Mouse (Mus musculus) midbrain, embryonic 14.5 days (tissue): ENCODE data around the gene Col4a2. TPM values are rescaled to one million over a fixed set of nuclear protein-coding genes. Genes with fewer than 3 reads are reported as not detected.

Experiments
- ATAC-seq: fragments of 200-750 bp; cut with Nextera tagmentation; 2 replicates; pipeline ENCODE4 v1.8.0; 2017; ENCODE audit warnings: moderate number of reproducible peaks, moderate library complexity; ENCODE audit not compliant: low FRiP score, low TSS enrichment
- DNase-seq: peaks from one replicate; pipeline ENCODE4 v3.0.0-alpha.2; 2015
- H3K27ac ChIP-seq: fragments of 300-500 bp; sonication (generic); replicated peaks from 2 replicates; pipeline ENCODE4 v1.5.1; 2014; ENCODE audit warnings: mild to moderate bottlenecking, low read depth, low read length, moderate library complexity
- H3K27me3 ChIP-seq: fragments of 300-500 bp; sonication (generic); 2 replicates; pipeline ENCODE4 v1.6.1; 2014; ENCODE audit warnings: low read length, control low read depth, mixed read lengths; ENCODE audit not compliant: control insufficient read depth, insufficient read depth
- H3K36me3 ChIP-seq: fragments of 300-500 bp; sonication (generic); 2 replicates; pipeline ENCODE4 v1.6.1; 2014; ENCODE audit warnings: low read length, control low read depth; ENCODE audit not compliant: control insufficient read depth, insufficient read depth
- H3K4me1 ChIP-seq: fragments of 300-500 bp; sonication (generic); 2 replicates; pipeline ENCODE4 v1.6.1; 2014; ENCODE audit warnings: mild to moderate bottlenecking, antibody characterized with exemption, low read length, control low read depth; ENCODE audit not compliant: control insufficient read depth, insufficient read depth
- H3K4me2 ChIP-seq: fragments of 300-500 bp; sonication (generic); 2 replicates; pipeline ENCODE4 v1.6.1; 2014; ENCODE audit warnings: mild to moderate bottlenecking, low read length, moderate library complexity
- H3K4me3 ChIP-seq: fragments of 300-500 bp; sonication (generic); replicated peaks from 2 replicates; pipeline ENCODE4 v1.5.1; 2014; ENCODE audit warnings: low read depth, low read length
- H3K9ac ChIP-seq: fragments of 300-500 bp; sonication (generic); replicated peaks from 2 replicates; pipeline ENCODE4 v1.6.1; 2014; ENCODE audit warnings: mild to moderate bottlenecking, low read length, moderate library complexity
- H3K9me3 ChIP-seq: fragments of 300-500 bp; sonication (generic); 2 replicates; pipeline ENCODE4 v1.6.1; 2016; ENCODE audit warnings: low read length, control low read depth, mixed read lengths; ENCODE audit not compliant: control insufficient read depth
- WGBS: fragments of 180-500 bp; shearing (Covaris S2); extraction: QIAGEN DNeasy Blood & Tissue Kit; methylation state at CpG from one replicate; pipeline ENCODE4 v1.1.7; 2014; 5-methylcytosine and 5-hydroxymethylcytosine counted together
- polyA plus RNA-seq: library from polyadenylated mRNA; unstranded; fragments of >200 nt; fragmentation: Nextera tagmentation; extraction: Ambion mirVana; gene quantifications from 2 replicates; pipeline ENCODE4 v1.2.1, GENCODE M21; 2014

Gene Col4a2
- polyA plus RNA-seq, 1 experiment from 2014 or later: 40.7 TPM

GRCm38 (mm10) chr8:11412450-11412849 is 99.8 kb downstream of the Col4a2 start:
- Histone ChIP-seq H3K9me3 (no peaks in the 10 kb centered on the region), H3K27ac (no peak overlapping the region), H3K36me3 (no peaks in the 10 kb centered on the region), H3K9ac (no peak overlapping the region), H3K4me3 (no peak overlapping the region), H3K4me1 (peaks cover 12% of the 10 kb centered on the region), H3K4me2 (no peak overlapping the region), H3K27me3 (no peaks in the 10 kb centered on the region)
- DNase-seq (no peak), ATAC-seq (no peak)
- 73% methylated on average over 5 of the region's 5 CpGs for WGBS

GRCm38 (mm10) chr8:11414304-11414703 is 101.7 kb downstream of the Col4a2 start:
- Histone ChIP-seq H3K9ac (no peak overlapping the region), H3K36me3 (no peaks in the 10 kb centered on the region), H3K4me3 (no peak overlapping the region), H3K4me2 (no peak overlapping the region), H3K9me3 (no peaks in the 10 kb centered on the region), H3K27ac (peak overlapping the region; percentile 60), H3K4me1 (peaks cover 12% of the 10 kb centered on the region), H3K27me3 (no peaks in the 10 kb centered on the region)
- DNase-seq (peak; percentile 71), ATAC-seq (peak; percentile 65)
- 14% methylated on average over 8 of the region's 8 CpGs for WGBS

GRCm38 (mm10) chr8:11415089-11415488 is 102.5 kb downstream of the Col4a2 start:
- Histone ChIP-seq H3K36me3 (no peaks in the 10 kb centered on the region), H3K9ac (no peak overlapping the region), H3K9me3 (no peaks in the 10 kb centered on the region), H3K27me3 (no peaks in the 10 kb centered on the region), H3K4me1 (peaks cover 12% of the 10 kb centered on the region), H3K4me3 (no peak overlapping the region), H3K27ac (no peak overlapping the region), H3K4me2 (no peak overlapping the region)
- 89% methylated on average over 10 of the region's 10 CpGs for WGBS
- ATAC-seq: no peak
- peak; percentile 60 for DNase-seq

GRCm38 (mm10) chr8:11417762-11418161 is 105.2 kb downstream of the Col4a2 start:
- Histone ChIP-seq H3K27me3 (no peaks in the 10 kb centered on the region), H3K4me3 (no peak overlapping the region), H3K4me2 (no peak overlapping the region), H3K9ac (no peak overlapping the region), H3K36me3 (no peaks in the 10 kb centered on the region), H3K4me1 (peaks cover 12% of the 10 kb centered on the region), H3K9me3 (no peaks in the 10 kb centered on the region), H3K27ac (no peak overlapping the region)
- 71% methylated on average over 13 of the region's 13 CpGs for WGBS
- no peak for DNase-seq
- no peak for ATAC-seq

GRCm38 (mm10) chr8:11419232-11419631 is 106.6 kb downstream of the Col4a2 start:
- DNase-seq (peak; percentile 72), ATAC-seq (no peak)

GRCm38 (mm10) chr8:11419645-11420044 is 107.0 kb downstream of the Col4a2 start:
- no peak overlapping the region for H3K27ac ChIP-seq
- WGBS: 12% methylated on average over 2 of the region's 2 CpGs

More at GRCm38 (mm10) chr8:11419232-11419631, 106.6 kb downstream of the Col4a2 start:
- no peaks in the 10 kb centered on the region for H3K9me3 ChIP-seq
- H3K27ac ChIP-seq: no peak overlapping the region
- no peaks in the 10 kb centered on the region; the same call in 1 of the 2 replicates for H3K27me3 ChIP-seq
- 27% methylated on average over 6 of the region's 6 CpGs for WGBS
- H3K36me3 ChIP-seq: no peaks in the 10 kb centered on the region
- H3K4me2 ChIP-seq: no peak overlapping the region
- H3K9ac ChIP-seq: no peak overlapping the region
- H3K4me1 ChIP-seq: peaks cover 5% of the 10 kb centered on the region
- no peak overlapping the region for H3K4me3 ChIP-seq

GRCm38 (mm10) chr8:11421105-11421504 is 108.5 kb downstream of the Col4a2 start:
- no peak overlapping the region for H3K27ac ChIP-seq
- 54% methylated on average over 14 of the region's 14 CpGs for WGBS
- no peaks in the 10 kb centered on the region for H3K9me3 ChIP-seq
- no peak overlapping the region for H3K9ac ChIP-seq
- no peaks in the 10 kb centered on the region for H3K4me1 ChIP-seq
- ATAC-seq (no peak), DNase-seq (peak; percentile 59)
- H3K4me2 ChIP-seq: no peak overlapping the region
- no peaks in the 10 kb centered on the region; the same call in 1 of the 2 replicates for H3K27me3 ChIP-seq
- no peak overlapping the region for H3K4me3 ChIP-seq
- H3K36me3 ChIP-seq: no peaks in the 10 kb centered on the region

More at GRCm38 (mm10) chr8:11419645-11420044, 107.0 kb downstream of the Col4a2 start:
- Histone ChIP-seq H3K4me2 (no peak overlapping the region), H3K27me3 (no peaks in the 10 kb centered on the region; the same call in 1 of the 2 replicates), H3K4me3 (no peak overlapping the region), H3K9me3 (no peaks in the 10 kb centered on the region), H3K9ac (no peak overlapping the region), H3K4me1 (peaks cover under 1% of the 10 kb centered on the region), H3K36me3 (no peaks in the 10 kb centered on the region)
- no peak; the same call in 1 of the 2 replicates for ATAC-seq
- peak; percentile 89 for DNase-seq

GRCm38 (mm10) chr8:11421968-11422367 is 109.4 kb downstream of the Col4a2 start:
- Histone ChIP-seq H3K9me3 (no peaks in the 10 kb centered on the region), H3K36me3 (no peaks in the 10 kb centered on the region), H3K4me3 (no peak overlapping the region), H3K4me2 (no peak overlapping the region), H3K27ac (no peak overlapping the region), H3K4me1 (no peaks in the 10 kb centered on the region), H3K9ac (no peak overlapping the region), H3K27me3 (no peaks in the 10 kb centered on the region; the same call in 1 of the 2 replicates)
- ATAC-seq: no peak
- DNase-seq: no peak
- 90% methylated on average over 6 of the region's 6 CpGs for WGBS

GRCm38 (mm10) chr8:11423091-11423490 is 110.5 kb downstream of the Col4a2 start:
- no peaks in the 10 kb centered on the region for H3K9me3 ChIP-seq
- no peak overlapping the region for H3K9ac ChIP-seq
- H3K4me2 ChIP-seq: no peak overlapping the region
- DNase-seq: peak; percentile 49
- ATAC-seq: no peak
- no peaks in the 10 kb centered on the region for H3K4me1 ChIP-seq
- no peaks in the 10 kb centered on the region for H3K36me3 ChIP-seq
- no peak overlapping the region for H3K27ac ChIP-seq
- no peak overlapping the region for H3K4me3 ChIP-seq
- no peaks in the 10 kb centered on the region; the same call in 1 of the 2 replicates for H3K27me3 ChIP-seq
- WGBS: 62% methylated on average over 7 of the region's 7 CpGs
